Mouse (Mus musculus): Measurements from ENCODE around the gene Syne3. TPM values are rescaled to one million over a fixed set of nuclear protein-coding genes. Genes with fewer than 3 reads are reported as not detected.
A peak's percentile ranks its signal among the peaks of the same experiment; 100 is the strongest.

Gene Syne3
- total and polyA plus RNA-seq, 3 experiments: 4.9 to 10.7 TPM; not detected in 1

- TF ChIP-seq TBP (IDR thresholded peaks at IDR 0.05; ENCODE audit: low read depth, low read length) (peak; percentile 77), POLR2AphosphoS2 (IDR thresholded peaks at IDR 0.05; ENCODE audit: low read length) (peak; percentile 45; the same call in 1 of the 2 replicates), MAZ (IDR thresholded peaks at IDR 0.05; ENCODE audit: low read depth, low read length) (0 out of 2 replicates have a peak, but pooled peaks have one; percentile 76)
These were observed 10.0 kb upstream of the Syne3 start (continued) for GRCm38 (mm10) chr12:105019359-105020219.

GRCm38 (mm10) chr12:105016639-105017038 is 7.0 kb upstream of the Syne3 start:
- TF ChIP-seq HCFC1 (IDR thresholded peaks at IDR 0.05; ENCODE audit: low read depth, low read length): no peak
- TF ChIP-seq MAZ (IDR thresholded peaks at IDR 0.05; ENCODE audit: low read depth, low read length): no peak
- no peak for TF ChIP-seq JUND (IDR thresholded peaks at IDR 0.05; ENCODE audit: low read depth, low read length)
- TF ChIP-seq SMC3 (IDR thresholded peaks at IDR 0.05; ENCODE audit: low read depth, low read length): no peak
- TF ChIP-seq CTCF (IDR thresholded peaks at IDR 0.05 in 2 of 3, conservative IDR thresholded peaks at IDR 0.05 in 1 of 3; ENCODE audit: control insufficient read depth in 1 of 3, insufficient read depth in 1 of 3, low read depth in 2 of 3, low read length in 3 of 3, poor library complexity in 1 of 3, severe bottlenecking in 1 of 3): no peak
- no peak for TF ChIP-seq TCF12 (IDR thresholded peaks at IDR 0.05; ENCODE audit: low read depth, low read length)
- TF ChIP-seq TBP (IDR thresholded peaks at IDR 0.05; ENCODE audit: low read depth, low read length): no peak
- TF ChIP-seq MXI1 (IDR thresholded peaks at IDR 0.05; ENCODE audit: low read depth, low read length): no peak
- no peak for TF ChIP-seq EP300 (IDR thresholded peaks at IDR 0.05; ENCODE audit: low read depth in 1 of 2, low read length in 2 of 2)
- no peak for TF ChIP-seq BHLHE40 (IDR thresholded peaks at IDR 0.05; ENCODE audit: borderline replicate concordance, low read depth, low read length)
- no peak for TF ChIP-seq NELFE (IDR thresholded peaks at IDR 0.05; ENCODE audit: low read depth, low read length)
- TF ChIP-seq CHD1 (IDR thresholded peaks at IDR 0.05; ENCODE audit: low read depth, low read length): no peak
- peaks cover 11 to 41% of the 10 kb centered on the region in 2 experiments for H3K4me1 ChIP-seq (ENCODE audit: control insufficient read depth in 1 of 2, insufficient read depth in 2 of 2, low read length in 2 of 2)
- DNase-seq (ENCODE audit: low read depth, low spot score): no peak
- H3K27ac ChIP-seq (ENCODE audit: control insufficient read depth, low read depth, low read length): peak overlapping the region; percentile 11; the same call in 1 of the 2 replicates
- no peaks in the 10 kb centered on the region for H3K9me3 ChIP-seq (replicated peaks; ENCODE audit: insufficient read depth, low read length)
- no peaks in the 10 kb centered on the region for H3K27me3 ChIP-seq (ENCODE audit: control insufficient read depth in 1 of 2, insufficient read depth in 2 of 2, low read length in 2 of 2)
- no peak overlapping the region for H3K4me3 ChIP-seq (ENCODE audit: control insufficient read depth in 1 of 2, insufficient read depth in 1 of 2, low read depth in 2 of 2, low read length in 2 of 2)
- no peaks in the 10 kb centered on the region for H3K79me2 ChIP-seq (ENCODE audit: control insufficient read depth, insufficient read depth, low read length, poor library complexity)
- no peak overlapping the region for H3K9ac ChIP-seq (ENCODE audit: control insufficient read depth, low read depth, low read length, poor library complexity, severe bottlenecking)
- peaks cover 0 to 24% of the 10 kb centered on the region in 2 experiments; a peak in 2 of 4 replicates for H3K36me3 ChIP-seq (ENCODE audit: control insufficient read depth in 1 of 2, insufficient read depth in 2 of 2, low read length in 2 of 2)

GRCm38 (mm10) chr12:105016199-105016598 is 6.6 kb upstream of the Syne3 start:
- Histone ChIP-seq H3K27me3 (ENCODE audit: control insufficient read depth in 1 of 2, insufficient read depth in 2 of 2, low read length in 2 of 2) (no peaks in the 10 kb centered on the region), H3K4me3 (ENCODE audit: control insufficient read depth in 1 of 2, insufficient read depth in 1 of 2, low read depth in 2 of 2, low read length in 2 of 2) (no peak overlapping the region), H3K9ac (ENCODE audit: control insufficient read depth, low read depth, low read length, poor library complexity, severe bottlenecking) (no peak overlapping the region), H3K27ac (ENCODE audit: control insufficient read depth, low read depth, low read length) (0 out of 2 replicates have a peak overlapping the region, but pooled peaks have one; percentile 12), H3K36me3 (ENCODE audit: control insufficient read depth in 1 of 2, insufficient read depth in 2 of 2, low read length in 2 of 2) (peaks cover 0 to 28% of the 10 kb centered on the region in 2 experiments; a peak in 2 of 4 replicates), H3K9me3 (replicated peaks; ENCODE audit: insufficient read depth, low read length) (no peaks in the 10 kb centered on the region), H3K4me1 (ENCODE audit: control insufficient read depth in 1 of 2, insufficient read depth in 2 of 2, low read length in 2 of 2) (peaks cover 11 to 43% of the 10 kb centered on the region in 2 experiments), H3K79me2 (ENCODE audit: control insufficient read depth, insufficient read depth, low read length, poor library complexity) (no peaks in the 10 kb centered on the region)
- TF ChIP-seq ZKSCAN1 (IDR thresholded peaks at IDR 0.05; ENCODE audit: low read depth, low read length): no peak
- TF ChIP-seq POLR2AphosphoS5 (IDR thresholded peaks at IDR 0.05; ENCODE audit: borderline replicate concordance, low read depth, low read length): no peak
- TF ChIP-seq TAL1 (IDR thresholded peaks at IDR 0.05; ENCODE audit: low read length): peak; percentile 51
- 0 out of 2 replicates have a peak, but pooled peaks have one; percentile 34 for TF ChIP-seq SIN3A (IDR thresholded peaks at IDR 0.05; ENCODE audit: low read length)
- peak in 1 of 2 experiments; percentile 63; a peak in 1 of 4 replicates for TF ChIP-seq EP300 (IDR thresholded peaks at IDR 0.05; ENCODE audit: low read depth in 1 of 2, low read length in 2 of 2)
- no peak for TF ChIP-seq GABPA (IDR thresholded peaks at IDR 0.05; ENCODE audit: low read depth, low read length)
- TF ChIP-seq GATA1 (IDR thresholded peaks at IDR 0.05; ENCODE audit: low read depth, low read length): peak; percentile 45; the same call in 1 of the 2 replicates
- no peak for TF ChIP-seq CHD1 (IDR thresholded peaks at IDR 0.05; ENCODE audit: low read depth, low read length)
- peak; percentile 57 for TF ChIP-seq TCF12 (IDR thresholded peaks at IDR 0.05; ENCODE audit: low read depth, low read length)
- TF ChIP-seq ETS1 (IDR thresholded peaks at IDR 0.05; ENCODE audit: low read depth, low read length): peak; percentile 38; the same call in 1 of the 2 replicates
- TF ChIP-seq MEF2A (IDR thresholded peaks at IDR 0.05; ENCODE audit: extremely low read depth, insufficient replicate concordance, low read depth, low read length, poor library complexity, severe bottlenecking): no peak
- TF ChIP-seq NRF1 (IDR thresholded peaks at IDR 0.05; ENCODE audit: insufficient read depth, low read depth, low read length, poor library complexity, severe bottlenecking): no peak
- peak; percentile 57 for DNase-seq (ENCODE audit: low read depth, low spot score)
